Mouse (Mus musculus): ENCODE results near the gene Prkce. TPM values are rescaled to one million over a fixed set of nuclear protein-coding genes. Genes with fewer than 3 reads are reported as not detected.
A peak's percentile ranks its signal among the peaks of the same experiment; 100 is the strongest.

The Prkce gene
- polyA plus RNA-seq, 1 experiment from 2014 or later = 4.4 TPM

DNA sequence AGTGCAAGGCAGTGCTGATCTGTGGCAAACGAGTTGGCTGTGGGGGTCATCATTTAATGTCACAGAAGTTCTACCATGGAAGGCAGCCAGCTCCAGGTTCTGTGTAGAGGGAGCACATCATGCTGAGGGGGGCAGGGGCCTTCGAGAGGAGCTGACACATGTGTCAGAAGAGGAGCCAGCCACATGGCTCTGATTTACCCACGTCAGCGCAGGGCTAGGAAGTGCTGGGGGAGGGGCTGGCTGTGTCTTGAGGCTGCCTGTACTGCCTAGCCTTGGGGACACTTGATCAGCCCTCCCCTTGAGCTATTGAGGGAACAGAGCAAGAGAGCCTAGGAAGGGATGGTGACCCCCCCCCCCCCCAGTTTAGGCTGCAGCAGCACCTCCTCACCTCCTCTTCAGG, 103.7 kb downstream of the Prkce start:
- 19% methylated on average over 4 of the region's 4 CpGs for WGBS
- H3K4me1 ChIP-seq (ENCODE audit: control insufficient read depth, insufficient read depth, low read length) = peaks cover 15% of the 10 kb centered on the region; the same call in 1 of the 2 replicates
- ATAC-seq (ENCODE audit: insufficient read depth, low FRiP score) = peak; percentile 64

DNA sequence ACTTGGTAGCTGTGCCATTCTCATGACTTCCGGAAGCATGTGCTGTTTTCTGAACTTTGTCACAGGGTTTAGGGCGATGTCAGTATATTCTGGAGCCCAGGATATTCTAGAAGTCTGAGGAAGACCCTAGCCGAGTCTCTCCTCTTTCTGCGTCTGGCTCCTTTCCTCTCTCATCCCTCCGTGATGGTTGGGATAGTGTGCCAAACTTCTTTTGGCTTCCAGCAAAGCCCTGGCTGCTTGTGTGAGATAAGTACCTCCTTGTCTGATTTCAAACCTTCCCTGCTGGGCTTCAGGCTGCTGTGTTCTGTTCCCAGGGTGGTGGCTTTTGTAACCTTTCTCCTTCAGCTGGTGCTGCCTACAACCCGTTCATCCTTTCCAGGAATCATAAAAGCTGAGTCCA, 105.4 kb downstream of the Prkce start:
- WGBS = 63% methylated on average over 6 of the region's 6 CpGs
- no peaks in the 10 kb centered on the region for H3K27me3 ChIP-seq (ENCODE audit: control insufficient read depth, insufficient read depth, low read length)
- no peak overlapping the region for H3K27ac ChIP-seq (ENCODE audit: low read length)
- no peak overlapping the region for H3K9ac ChIP-seq (ENCODE audit: low read length)
- no peaks in the 10 kb centered on the region for H3K36me3 ChIP-seq (ENCODE audit: control insufficient read depth, insufficient read depth, low read length)
- H3K4me3 ChIP-seq (replicated peaks; ENCODE audit: low read length) = no peak overlapping the region
- no peaks in the 10 kb centered on the region for H3K9me3 ChIP-seq (replicated peaks; ENCODE audit: control insufficient read depth, low read length)
- H3K4me1 ChIP-seq (ENCODE audit: control insufficient read depth, insufficient read depth, low read length) = peaks cover 21% of the 10 kb centered on the region; the same call in 1 of the 2 replicates
- no peak overlapping the region for H3K4me2 ChIP-seq (ENCODE audit: low read depth, low read length)
- ATAC-seq (ENCODE audit: insufficient read depth, low FRiP score) = no peak

More for the DNA sequence above, 103.7 kb downstream of the Prkce start:
- H3K9ac ChIP-seq (ENCODE audit: low read length) = no peak overlapping the region
- no peaks in the 10 kb centered on the region for H3K9me3 ChIP-seq (replicated peaks; ENCODE audit: control insufficient read depth, low read length)
- no peak overlapping the region for H3K27ac ChIP-seq (ENCODE audit: low read length)
- H3K27me3 ChIP-seq (ENCODE audit: control insufficient read depth, insufficient read depth, low read length) = no peaks in the 10 kb centered on the region
- no peak overlapping the region for H3K4me3 ChIP-seq (replicated peaks; ENCODE audit: low read length)
- no peak overlapping the region for H3K4me2 ChIP-seq (ENCODE audit: low read depth, low read length)
- no peaks in the 10 kb centered on the region for H3K36me3 ChIP-seq (ENCODE audit: control insufficient read depth, insufficient read depth, low read length)

DNA sequence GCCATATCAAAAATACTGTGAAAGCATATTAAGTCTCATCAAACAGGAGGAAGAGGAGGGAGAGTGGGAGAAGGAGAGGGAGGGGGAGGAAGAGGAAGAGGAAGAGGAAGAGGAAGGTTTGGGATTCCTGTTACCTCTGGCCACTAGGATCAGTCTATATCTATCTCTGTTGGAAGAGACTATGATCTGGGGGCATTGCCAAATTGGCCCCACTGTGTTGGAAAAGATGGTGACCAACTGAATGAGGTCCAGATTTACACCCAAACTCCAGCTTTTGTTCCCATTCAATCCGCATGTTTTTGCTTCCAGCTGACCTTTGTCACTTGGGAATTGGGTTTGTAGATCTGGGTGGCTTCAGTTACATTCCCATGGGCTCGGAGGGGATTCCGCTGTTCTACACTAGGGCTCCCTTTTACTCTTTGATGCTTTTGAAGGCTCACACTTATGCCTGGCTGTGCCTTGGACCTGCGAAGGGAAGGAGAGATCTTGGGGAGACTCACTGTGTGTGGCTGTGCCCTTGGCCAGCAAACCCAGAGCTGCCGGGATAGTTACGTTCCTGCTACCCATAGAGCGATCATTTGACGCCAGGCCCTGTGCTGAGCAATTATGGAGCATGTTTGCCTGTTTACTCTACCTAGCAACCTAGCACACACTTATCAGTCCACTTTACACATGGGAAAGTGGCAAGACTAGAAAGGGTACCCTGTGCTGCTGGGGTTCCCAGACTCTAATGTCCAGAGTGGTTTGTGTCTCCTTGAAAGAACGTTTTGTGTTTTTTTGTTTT, 106.2 kb downstream of the Prkce start:
- peaks cover 25% of the 10 kb centered on the region; the same call in 1 of the 2 replicates for H3K4me1 ChIP-seq (ENCODE audit: control insufficient read depth, insufficient read depth, low read length)
- H3K9me3 ChIP-seq (replicated peaks; ENCODE audit: control insufficient read depth, low read length) = no peaks in the 10 kb centered on the region
- no peaks in the 10 kb centered on the region for H3K36me3 ChIP-seq (ENCODE audit: control insufficient read depth, insufficient read depth, low read length)

DNA sequence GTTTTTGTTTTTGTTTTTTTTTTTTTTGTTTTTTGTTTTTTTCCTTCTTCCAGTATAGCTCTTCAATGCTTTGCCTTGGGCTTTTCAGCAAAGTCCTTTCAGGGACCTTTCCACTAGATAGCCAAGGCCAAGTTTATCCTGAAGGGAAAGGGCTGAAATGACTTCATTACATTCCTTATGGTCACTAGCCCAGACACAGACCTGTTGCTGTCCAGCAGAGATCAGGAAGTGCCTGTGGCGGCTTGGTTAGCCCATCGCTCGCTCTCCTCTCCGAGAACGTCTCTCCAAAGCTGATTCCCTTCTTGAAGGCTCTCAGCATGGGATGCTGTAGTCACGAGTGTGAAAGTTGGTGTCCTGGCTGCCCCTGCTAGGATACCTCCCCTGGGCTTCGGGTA, 106.8 kb downstream of the Prkce start:
- Histone ChIP-seq H3K9me3 (replicated peaks; ENCODE audit: control insufficient read depth, low read length) (no peaks in the 10 kb centered on the region), H3K36me3 (ENCODE audit: control insufficient read depth, insufficient read depth, low read length) (no peaks in the 10 kb centered on the region), H3K9ac (ENCODE audit: low read length) (no peak overlapping the region), H3K4me1 (ENCODE audit: control insufficient read depth, insufficient read depth, low read length) (peaks cover 25% of the 10 kb centered on the region; the same call in 1 of the 2 replicates), H3K4me2 (ENCODE audit: low read depth, low read length) (no peak overlapping the region), H3K27ac (ENCODE audit: low read length) (no peak overlapping the region), H3K4me3 (replicated peaks; ENCODE audit: low read length) (no peak overlapping the region), H3K27me3 (ENCODE audit: control insufficient read depth, insufficient read depth, low read length) (no peaks in the 10 kb centered on the region)
- 77% methylated on average over 7 of the region's 7 CpGs for WGBS
- ATAC-seq (ENCODE audit: insufficient read depth, low FRiP score) = no peak

More for the DNA sequence above, 106.2 kb downstream of the Prkce start:
- ATAC-seq (ENCODE audit: insufficient read depth, low FRiP score) = no peak
- Histone ChIP-seq H3K27me3 (ENCODE audit: control insufficient read depth, insufficient read depth, low read length) (no peaks in the 10 kb centered on the region), H3K9ac (ENCODE audit: low read length) (no peak overlapping the region), H3K4me2 (ENCODE audit: low read depth, low read length) (no peak overlapping the region), H3K27ac (ENCODE audit: low read length) (no peak overlapping the region), H3K4me3 (replicated peaks; ENCODE audit: low read length) (no peak overlapping the region)
- WGBS = 87% methylated on average over 9 of the region's 9 CpGs

DNA sequence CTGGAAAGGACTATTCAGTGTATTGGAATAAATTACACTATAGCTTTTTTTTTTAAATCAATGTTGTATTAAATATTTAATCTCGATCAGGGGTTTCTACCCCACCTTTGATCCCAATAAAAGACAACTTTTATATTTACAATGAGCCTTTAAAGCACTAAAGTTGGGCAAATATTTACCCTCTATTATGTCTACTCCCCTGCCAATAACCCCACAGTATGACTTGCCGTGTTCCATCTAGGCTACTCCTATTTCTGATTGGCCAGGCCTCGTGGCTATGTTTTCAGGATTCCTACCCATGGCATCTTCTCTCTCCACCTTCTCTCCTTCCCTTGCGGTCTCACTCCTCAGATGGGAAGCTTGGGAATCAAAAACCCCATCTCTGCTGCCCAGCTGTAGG, 108.8 kb downstream of the Prkce start:
- no peak overlapping the region for H3K4me2 ChIP-seq (ENCODE audit: low read depth, low read length)
- H3K9ac ChIP-seq (ENCODE audit: low read length) = no peak overlapping the region
- H3K36me3 ChIP-seq (ENCODE audit: control insufficient read depth, insufficient read depth, low read length) = no peaks in the 10 kb centered on the region
- no peak overlapping the region for H3K27ac ChIP-seq (ENCODE audit: low read length)
- ATAC-seq (ENCODE audit: insufficient read depth, low FRiP score) = no peak
- no peaks in the 10 kb centered on the region for H3K9me3 ChIP-seq (replicated peaks; ENCODE audit: control insufficient read depth, low read length)
- WGBS = 71% methylated on average over 4 of the region's 4 CpGs
- H3K4me3 ChIP-seq (replicated peaks; ENCODE audit: low read length) = no peak overlapping the region
- no peaks in the 10 kb centered on the region for H3K27me3 ChIP-seq (ENCODE audit: control insufficient read depth, insufficient read depth, low read length)
- peaks cover 22% of the 10 kb centered on the region; the same call in 1 of the 2 replicates for H3K4me1 ChIP-seq (ENCODE audit: control insufficient read depth, insufficient read depth, low read length)

DNA sequence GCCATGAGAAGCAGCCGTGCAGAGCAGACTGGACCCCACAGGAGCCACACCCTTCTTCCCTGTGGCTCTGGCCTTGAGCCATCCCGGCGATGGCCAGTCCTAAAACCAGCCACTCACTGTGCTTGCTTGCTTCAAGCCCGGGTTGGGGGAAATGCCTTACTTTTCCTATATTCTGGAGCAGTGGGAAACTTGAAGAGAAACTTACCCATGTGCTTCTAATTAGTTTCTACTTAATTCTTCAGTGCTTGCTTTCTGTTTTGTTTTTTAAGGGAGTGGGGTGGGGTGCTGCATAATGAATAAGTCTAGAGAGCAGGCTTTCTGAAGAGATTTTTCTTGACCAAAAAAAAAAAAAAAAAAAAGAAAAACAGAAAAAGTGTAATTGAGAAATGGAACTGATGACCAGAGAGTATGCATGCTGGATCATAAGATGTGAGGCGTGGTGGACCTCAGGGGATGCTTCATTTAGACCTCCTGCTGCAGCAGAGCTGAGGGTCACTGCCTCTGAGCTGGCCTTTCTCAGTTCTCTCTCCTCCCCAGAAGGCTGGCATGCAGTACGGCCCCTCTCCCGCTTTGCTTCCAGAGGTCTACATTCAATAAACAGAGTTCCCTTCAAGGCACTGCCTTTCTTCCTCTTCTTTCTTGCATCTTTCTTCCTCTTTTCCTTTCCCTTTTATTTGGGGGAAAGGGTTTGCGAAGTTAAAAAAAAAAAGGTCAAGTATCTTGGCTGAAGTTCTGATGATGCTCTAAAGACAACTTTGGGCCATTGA, 109.6 kb downstream of the Prkce start:
- no peak for ATAC-seq (ENCODE audit: insufficient read depth, low FRiP score)
- 76% methylated on average over 8 of the region's 8 CpGs for WGBS
- Histone ChIP-seq H3K4me1 (ENCODE audit: control insufficient read depth, insufficient read depth, low read length) (peaks cover 18% of the 10 kb centered on the region; the same call in 1 of the 2 replicates), H3K4me3 (replicated peaks; ENCODE audit: low read length) (no peak overlapping the region), H3K4me2 (ENCODE audit: low read depth, low read length) (no peak overlapping the region), H3K27me3 (ENCODE audit: control insufficient read depth, insufficient read depth, low read length) (no peaks in the 10 kb centered on the region), H3K9ac (ENCODE audit: low read length) (no peak overlapping the region), H3K27ac (ENCODE audit: low read length) (no peak overlapping the region), H3K9me3 (replicated peaks; ENCODE audit: control insufficient read depth, low read length) (no peaks in the 10 kb centered on the region), H3K36me3 (ENCODE audit: control insufficient read depth, insufficient read depth, low read length) (no peaks in the 10 kb centered on the region)

DNA sequence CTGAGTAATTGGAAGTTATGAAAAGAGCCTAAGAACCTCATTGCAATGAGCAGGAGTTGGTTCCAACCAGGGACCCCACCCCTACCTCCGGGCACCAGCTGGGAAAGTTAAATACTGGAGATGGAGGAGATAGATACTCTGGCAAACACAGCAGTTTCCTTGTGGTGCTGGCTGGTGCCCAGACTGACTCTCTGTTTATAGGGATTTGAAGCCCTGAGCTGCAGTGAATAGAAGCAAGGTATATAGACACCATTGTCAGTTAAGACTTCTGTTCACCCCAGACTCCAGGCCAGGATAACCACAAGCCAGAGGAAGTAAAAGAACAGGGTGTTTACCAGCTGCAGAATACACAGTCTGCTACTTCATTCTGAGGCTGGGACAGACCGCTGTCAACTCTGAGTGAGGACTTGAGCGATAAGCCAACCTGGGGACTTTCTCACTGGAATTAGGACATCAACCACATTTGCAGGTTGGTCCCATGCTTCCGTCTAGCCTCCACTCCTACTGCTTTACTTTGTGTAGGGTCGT, 110.5 kb downstream of the Prkce start:
- no peak for ATAC-seq (ENCODE audit: insufficient read depth, low FRiP score)
- Histone ChIP-seq H3K27ac (ENCODE audit: low read length) (no peak overlapping the region), H3K27me3 (ENCODE audit: control insufficient read depth, insufficient read depth, low read length) (no peaks in the 10 kb centered on the region), H3K9ac (ENCODE audit: low read length) (no peak overlapping the region), H3K4me1 (ENCODE audit: control insufficient read depth, insufficient read depth, low read length) (peaks cover 16% of the 10 kb centered on the region; the same call in 1 of the 2 replicates), H3K9me3 (replicated peaks; ENCODE audit: control insufficient read depth, low read length) (no peaks in the 10 kb centered on the region), H3K4me2 (ENCODE audit: low read depth, low read length) (no peak overlapping the region), H3K4me3 (replicated peaks; ENCODE audit: low read length) (no peak overlapping the region), H3K36me3 (ENCODE audit: control insufficient read depth, insufficient read depth, low read length) (no peaks in the 10 kb centered on the region)
- WGBS = 64% methylated on average over 5 of the region's 5 CpGs

DNA sequence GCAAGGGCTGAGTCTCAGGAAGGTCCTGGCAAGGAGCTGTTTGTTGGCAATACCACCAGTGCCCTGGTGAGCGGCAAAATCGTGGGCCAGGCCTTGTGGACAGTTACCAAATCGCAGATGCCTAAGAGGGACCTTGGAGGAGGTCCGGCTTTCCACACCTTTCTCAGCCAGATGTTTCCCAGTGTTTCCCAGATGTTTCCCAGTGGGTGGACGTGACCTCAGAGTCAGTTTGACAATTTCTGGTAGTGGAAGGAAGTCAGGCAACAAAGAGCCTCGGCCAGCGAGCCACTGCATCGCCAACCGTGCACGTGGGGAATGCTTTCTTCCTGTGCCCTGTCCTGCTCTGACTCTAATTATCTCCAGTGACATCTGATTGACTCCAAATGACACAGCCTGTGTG, 112.2 kb downstream of the Prkce start:
- no peak overlapping the region for H3K4me3 ChIP-seq (replicated peaks; ENCODE audit: low read length)
- ATAC-seq (ENCODE audit: insufficient read depth, low FRiP score) = no peak
- 67% methylated on average over 10 of the region's 10 CpGs for WGBS
- H3K27me3 ChIP-seq (ENCODE audit: control insufficient read depth, insufficient read depth, low read length) = no peaks in the 10 kb centered on the region
- H3K4me1 ChIP-seq (ENCODE audit: control insufficient read depth, insufficient read depth, low read length) = peaks cover 19% of the 10 kb centered on the region
- no peak overlapping the region for H3K9ac ChIP-seq (ENCODE audit: low read length)
- no peak overlapping the region; the same call in 1 of the 2 replicates for H3K27ac ChIP-seq (ENCODE audit: low read length)
- no peak overlapping the region for H3K4me2 ChIP-seq (ENCODE audit: low read depth, low read length)
- H3K36me3 ChIP-seq (ENCODE audit: control insufficient read depth, insufficient read depth, low read length) = no peaks in the 10 kb centered on the region
- no peaks in the 10 kb centered on the region for H3K9me3 ChIP-seq (replicated peaks; ENCODE audit: control insufficient read depth, low read length)

DNA sequence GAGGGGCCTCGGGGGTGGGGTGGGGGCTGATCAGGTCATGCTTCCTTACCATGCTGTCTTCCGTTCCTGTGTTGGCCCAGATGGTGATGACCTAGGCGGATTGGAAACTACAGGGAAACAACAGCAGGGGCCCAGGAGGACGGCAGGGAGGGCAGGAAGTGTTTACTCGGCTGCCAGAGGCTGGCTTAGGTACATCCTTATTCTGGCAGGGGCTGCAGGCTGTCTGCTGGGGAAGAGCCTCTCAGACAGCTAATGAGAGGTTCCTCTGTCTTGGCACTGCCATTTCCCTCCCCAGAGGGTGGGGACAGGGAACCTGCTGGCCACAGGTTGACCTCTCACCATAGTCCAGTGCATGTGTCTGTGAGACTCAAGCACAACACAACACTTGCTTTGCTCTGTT, 116.2 kb downstream of the Prkce start:
- no peak; the same call in 1 of the 2 replicates for ATAC-seq (ENCODE audit: insufficient read depth, low FRiP score)
- no peaks in the 10 kb centered on the region for H3K9me3 ChIP-seq (replicated peaks; ENCODE audit: control insufficient read depth, low read length)
- H3K4me3 ChIP-seq (replicated peaks; ENCODE audit: low read length) = no peak overlapping the region
- H3K9ac ChIP-seq (ENCODE audit: low read length) = no peak overlapping the region
- no peak overlapping the region for H3K4me2 ChIP-seq (ENCODE audit: low read depth, low read length)
- 16% methylated on average over 5 of the region's 5 CpGs for WGBS
- no peaks in the 10 kb centered on the region for H3K27me3 ChIP-seq (ENCODE audit: control insufficient read depth, insufficient read depth, low read length)
- peaks cover 9% of the 10 kb centered on the region; the same call in 1 of the 2 replicates for H3K4me1 ChIP-seq (ENCODE audit: control insufficient read depth, insufficient read depth, low read length)
- H3K36me3 ChIP-seq (ENCODE audit: control insufficient read depth, insufficient read depth, low read length) = no peaks in the 10 kb centered on the region
- H3K27ac ChIP-seq (ENCODE audit: low read length) = no peak overlapping the region

Data from stomach, embryonic 16.5 days (tissue).